Mouse (Mus musculus): ENCODE results near the gene Gm21992.

DNA sequence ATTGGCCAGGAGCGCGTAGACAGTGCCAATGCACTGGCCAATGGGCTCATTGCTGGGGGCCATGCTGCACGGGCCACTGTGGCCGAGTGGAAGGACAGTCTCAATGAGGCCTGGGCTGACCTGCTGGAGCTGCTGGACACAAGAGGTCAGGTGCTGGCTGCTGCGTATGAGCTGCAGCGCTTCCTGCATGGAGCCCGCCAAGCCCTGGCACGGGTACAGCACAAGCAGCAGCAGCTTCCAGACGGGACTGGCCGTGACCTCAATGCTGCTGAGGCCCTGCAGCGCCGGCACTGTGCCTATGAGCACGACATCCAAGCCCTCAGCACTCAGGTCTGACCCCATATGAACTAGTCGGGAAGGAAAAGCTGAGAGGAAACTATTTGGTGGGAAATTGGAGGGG, 64.8 kb downstream of the Gm21992 start:
- no peak for TF ChIP-seq CTCF (IDR thresholded peaks at IDR 0.05; ENCODE audit: low read depth)
- no peak for TF ChIP-seq EP300 (optimal IDR thresholded peaks at IDR 0.05)
